14 mouse cellular contexts compared by ENCODE assay signal in the genomic region with DNA sequence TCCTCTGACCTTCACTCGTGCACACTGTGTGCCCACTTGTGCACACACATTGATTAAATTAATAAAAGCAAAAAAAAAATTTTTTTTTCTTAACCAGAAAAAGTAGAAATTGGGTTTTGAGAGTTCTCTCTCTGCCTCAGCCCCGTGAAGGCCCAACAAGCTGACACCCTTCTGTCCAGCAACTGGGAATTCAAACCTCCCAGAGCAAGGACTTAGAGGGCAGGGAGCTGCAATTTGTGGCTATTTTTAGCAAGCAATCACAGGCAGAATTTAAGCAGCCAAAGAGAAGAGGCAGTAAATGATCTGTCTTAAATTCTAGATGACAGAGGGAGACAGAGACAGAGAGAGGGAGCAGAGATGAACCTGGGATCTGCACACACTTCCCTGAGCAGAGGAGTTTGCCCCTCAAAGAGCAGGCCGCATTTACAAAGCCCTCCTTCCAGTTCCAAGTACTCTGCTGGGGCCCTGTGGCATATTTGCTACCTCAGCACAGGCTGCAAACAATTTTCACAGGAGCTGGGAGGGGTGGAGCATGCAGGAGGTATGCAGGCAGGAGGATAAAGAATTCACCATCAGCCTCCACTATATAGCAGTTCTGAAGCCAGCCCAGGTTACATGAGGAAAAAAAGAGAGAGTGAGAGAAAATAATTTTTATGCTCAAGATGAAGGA. TPM values are rescaled to one million over a fixed set of nuclear protein-coding genes. Genes with fewer than 3 reads are reported as not detected.
DNase-seq lines count a peak whose midpoint lies in the region; ATAC-seq lines count a peak whose summit lies in the region.
"Had no signal": no experiment of that assay in that cellular context is flagged by ENCODE, and none has a peak within 500 bp of the region (broad histone marks: within the 10 kb centered on the region; RNA-seq: fewer than 3 reads in every experiment).

No protein-coding gene starts in this region.

- H3K9ac ChIP-seq in kidney, embryonic 14.5 days (ENCODE audit: low read depth, low read length), result no peak overlapping the region
- peak overlapping the region; percentile 32; the same call in 1 of the 2 replicates for H3K9ac ChIP-seq in embryonic facial prominence, embryonic 13.5 days
- peak overlapping the region; percentile 40 for H3K9ac ChIP-seq in intestine, embryonic 16.5 days (ENCODE audit: low read depth, low read length)
- H3K9ac ChIP-seq: midbrain, embryonic 15.5 days had no signal

- intact Hi-C loops in left cerebral cortex, postnatal 14 days (cut with DNase I), result loop anchor here (10.0 kb wide), 1 partner anchor 394 kb away; no protein-coding TSS in a partner anchor

- no peaks in the 10 kb centered on the region for H3K27me3 ChIP-seq in kidney, embryonic 14.5 days (ENCODE audit: control insufficient read depth, insufficient read depth, low read length)
- H3K27me3 ChIP-seq in embryonic facial prominence, embryonic 13.5 days, result no peaks in the 10 kb centered on the region
- H3K27me3 ChIP-seq in intestine, embryonic 16.5 days (replicated peaks; ENCODE audit: control insufficient read depth, insufficient read depth, low read length), result no peaks in the 10 kb centered on the region

- ATAC-seq in kidney, embryonic 14.5 days (ENCODE audit: low FRiP score, low TSS enrichment), result no peak
- no peak for ATAC-seq in embryonic facial prominence, embryonic 13.5 days (ENCODE audit: insufficient number of reproducible peaks, insufficient read depth, low FRiP score, low TSS enrichment, low read depth)
- ATAC-seq in intestine, embryonic 16.5 days, result no peak

- no peak overlapping the region; the same call in 1 of the 2 replicates for H3K4me2 ChIP-seq in kidney, embryonic 14.5 days (replicated peaks; ENCODE audit: low read depth, low read length)
- peak overlapping the region; percentile 75 for H3K4me2 ChIP-seq in embryonic facial prominence, embryonic 13.5 days
- peak overlapping the region; percentile 77 for H3K4me2 ChIP-seq in intestine, embryonic 16.5 days (ENCODE audit: low read depth, low read length)

- WGBS in kidney, embryonic 14.5 days, result 67% methylated on average over 3 of the region's 3 CpGs
- 41% methylated on average over 3 of the region's 3 CpGs for WGBS in embryonic facial prominence, embryonic 13.5 days
- WGBS in intestine, embryonic 16.5 days, result 62% methylated on average over 3 of the region's 3 CpGs

- no peaks in the 10 kb centered on the region for H3K9me3 ChIP-seq in kidney, embryonic 14.5 days (ENCODE audit: control insufficient read depth, low read length)
- no peaks in the 10 kb centered on the region for H3K9me3 ChIP-seq in embryonic facial prominence, embryonic 13.5 days
- H3K9me3 ChIP-seq in intestine, embryonic 16.5 days (ENCODE audit: control insufficient read depth, low read length), result no peaks in the 10 kb centered on the region
- H3K9me3 ChIP-seq: midbrain, embryonic 15.5 days had no signal

- H3K27ac ChIP-seq in kidney, embryonic 14.5 days (ENCODE audit: low read depth, low read length), result no peak overlapping the region
- H3K27ac ChIP-seq in embryonic facial prominence, embryonic 13.5 days, result peak overlapping the region; percentile 45; the same call in 1 of the 2 replicates
- H3K27ac ChIP-seq in intestine, embryonic 16.5 days (ENCODE audit: low read length), result peak overlapping the region; percentile 69
- H3K27ac ChIP-seq: midbrain, embryonic 15.5 days had no signal

- 0 out of 2 replicates have a peak overlapping the region, but pooled peaks have one; percentile 55 for H3K4me3 ChIP-seq in kidney, embryonic 14.5 days (ENCODE audit: low read length)
- peak overlapping the region; percentile 85; the same call in 1 of the 2 replicates for H3K4me3 ChIP-seq in embryonic facial prominence, embryonic 13.5 days
- peak overlapping the region; percentile 63; the same call in 1 of the 2 replicates for H3K4me3 ChIP-seq in intestine, embryonic 16.5 days (ENCODE audit: low read length)

- H3K36me3 ChIP-seq in kidney, embryonic 14.5 days (ENCODE audit: control insufficient read depth, insufficient read depth, low read length), result peaks cover 14% of the 10 kb centered on the region; the same call in 1 of the 2 replicates
- H3K36me3 ChIP-seq in embryonic facial prominence, embryonic 13.5 days, result peaks cover 27% of the 10 kb centered on the region
- peaks cover 5% of the 10 kb centered on the region for H3K36me3 ChIP-seq in intestine, embryonic 16.5 days (ENCODE audit: control insufficient read depth, insufficient read depth, low read length)
- H3K36me3 ChIP-seq: midbrain, embryonic 15.5 days had no signal

- 0 out of 2 replicates have a peak, but pooled peaks cover 7% of the 10 kb centered on the region for H3K4me1 ChIP-seq in kidney, embryonic 14.5 days (ENCODE audit: control insufficient read depth, insufficient read depth, low read length)
- peaks cover 16% of the 10 kb centered on the region for H3K4me1 ChIP-seq in embryonic facial prominence, embryonic 13.5 days
- H3K4me1 ChIP-seq in intestine, embryonic 16.5 days (ENCODE audit: control insufficient read depth, insufficient read depth, low read length), result peaks cover 20% of the 10 kb centered on the region

- no peak for DNase-seq in kidney, adult 8-10 months
- DNase-seq in brain, adult 2 months (ENCODE audit: low read depth, low spot score), result peak; percentile 35
- DNase-seq in left cerebral cortex, postnatal 14 days (ENCODE audit: low spot score in 2 of 2), result no peak
- DNase-seq in spleen, postnatal 36 days (ENCODE audit: low spot score in 2 of 2), result no peak
- DNase-seq: cerebellum, adult 8-10 months; spleen, adult 18-20 months had no signal

RNA-seq across cellular contexts. Expression of a gene that starts 1.6 kb away (rescaled TPM):
- polyA plus RNA-seq in kidney, embryonic 14.5 days (2014; fragmentation: Nextera tagmentation; extraction: Ambion mirVana), result 113 and 125 TPM in 2 replicates
- 131 and 154 TPM in 2 replicates for polyA plus RNA-seq in embryonic facial prominence, embryonic 13.5 days (2015; fragmentation: Nextera tagmentation; extraction: Ambion mirVana)
- 98.2 and 104 TPM in 2 replicates for polyA plus RNA-seq in intestine, embryonic 16.5 days (2015; fragmentation: Nextera tagmentation; extraction: Ambion mirVana)
- total RNA-seq in left cerebral cortex, postnatal 14 days (2021), result 1 to 10 TPM; 8.0 to 8.6 TPM

RNA-seq across cellular contexts. Expression of a gene that starts 12.0 kb away (rescaled TPM):
- polyA plus RNA-seq in kidney, embryonic 14.5 days (2014; fragmentation: Nextera tagmentation; extraction: Ambion mirVana), result 30.9 and 49.6 TPM in 2 replicates
- 27.7 and 27.9 TPM in 2 replicates for polyA plus RNA-seq in embryonic facial prominence, embryonic 13.5 days (2015; fragmentation: Nextera tagmentation; extraction: Ambion mirVana)
- polyA plus RNA-seq in intestine, embryonic 16.5 days (2015; fragmentation: Nextera tagmentation; extraction: Ambion mirVana), result 295 and 399 TPM in 2 replicates
- 10 to 100 TPM; 28.1 to 30.2 TPM for total RNA-seq in left cerebral cortex, postnatal 14 days (2021)

RNA-seq across cellular contexts. Expression of a gene that starts 12.1 kb away (rescaled TPM):
- 3.7 and 4.1 TPM in 2 replicates for polyA plus RNA-seq in kidney, embryonic 14.5 days (2014; fragmentation: Nextera tagmentation; extraction: Ambion mirVana)
- polyA plus RNA-seq in embryonic facial prominence, embryonic 13.5 days (2015; fragmentation: Nextera tagmentation; extraction: Ambion mirVana), result 7.8 and 8.5 TPM in 2 replicates
- polyA plus RNA-seq in intestine, embryonic 16.5 days (2015; fragmentation: Nextera tagmentation; extraction: Ambion mirVana), result 31.2 and 40.7 TPM in 2 replicates
- 10 to 100 TPM in 1 of 2 experiments, 1 to 10 TPM in 1; 9.4 to 10.4 TPM for total RNA-seq in left cerebral cortex, postnatal 14 days (2021)

RNA-seq across cellular contexts. Expression of a gene that starts 58.9 kb away (rescaled TPM):
- polyA plus RNA-seq in kidney, embryonic 14.5 days (2014; fragmentation: Nextera tagmentation; extraction: Ambion mirVana), result not detected in 2 replicates
- polyA plus RNA-seq in embryonic facial prominence, embryonic 13.5 days (2015; fragmentation: Nextera tagmentation; extraction: Ambion mirVana), result not detected in 2 replicates
- not detected in 2 replicates for polyA plus RNA-seq in intestine, embryonic 16.5 days (2015; fragmentation: Nextera tagmentation; extraction: Ambion mirVana)
- total RNA-seq in left cerebral cortex, postnatal 14 days (2021), result not detected
- total RNA-seq: heart, postnatal 14 days; layer of hippocampus, postnatal 25 days; MEL had no signal
- polyA plus RNA-seq: liver, embryonic 16.5 days; midbrain, embryonic 15.5 days had no signal
